Mouse (Mus musculus): Measurements from ENCODE around the gene Zfand3.
A peak's percentile ranks its signal among the peaks of the same experiment; 100 is the strongest.

The Zfand3 gene

DNA sequence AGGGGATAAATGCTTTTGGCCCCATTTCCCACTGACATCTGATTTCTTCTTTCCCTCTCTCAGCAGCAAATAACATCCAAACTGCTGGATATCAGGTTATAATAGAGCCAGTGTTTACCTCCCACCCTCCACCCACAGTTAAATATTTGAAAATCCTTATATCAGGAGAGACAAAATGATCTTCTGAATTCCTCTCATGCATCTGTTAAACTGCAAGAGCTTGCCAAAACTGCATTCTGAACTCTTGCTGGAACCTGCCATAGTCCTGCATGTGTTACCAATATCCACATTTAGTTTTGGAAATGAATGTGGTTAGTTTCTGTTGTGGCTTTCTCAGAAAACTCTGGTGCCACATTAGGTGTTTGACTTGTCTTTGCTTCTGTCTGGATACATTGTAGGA lies 97.3 kb downstream of the Zfand3 start:
- DNase-seq (ENCODE audit: low read depth, low spot score) = no peak

DNA sequence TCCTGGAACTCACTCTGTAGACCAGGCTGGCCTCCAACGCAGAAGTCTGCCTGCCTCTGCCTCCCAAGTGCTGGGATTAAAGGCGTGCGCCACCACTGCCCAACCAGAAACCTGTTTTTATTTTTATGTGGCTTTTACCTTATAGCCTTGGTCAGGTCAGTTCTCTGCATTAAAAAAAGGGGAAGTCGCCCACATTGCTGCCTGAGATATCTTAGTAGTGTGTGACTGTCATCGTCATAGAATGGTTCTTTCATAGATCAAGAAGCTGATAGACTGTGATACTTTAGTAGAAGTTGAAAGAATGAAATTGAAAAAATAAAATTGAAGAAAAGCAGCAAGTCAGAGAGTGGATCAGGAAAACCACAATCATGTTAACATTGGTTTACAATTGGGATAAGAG lies 98.5 kb downstream of the Zfand3 start:
- DNase-seq (ENCODE audit: low read depth, low spot score) = no peak

DNA sequence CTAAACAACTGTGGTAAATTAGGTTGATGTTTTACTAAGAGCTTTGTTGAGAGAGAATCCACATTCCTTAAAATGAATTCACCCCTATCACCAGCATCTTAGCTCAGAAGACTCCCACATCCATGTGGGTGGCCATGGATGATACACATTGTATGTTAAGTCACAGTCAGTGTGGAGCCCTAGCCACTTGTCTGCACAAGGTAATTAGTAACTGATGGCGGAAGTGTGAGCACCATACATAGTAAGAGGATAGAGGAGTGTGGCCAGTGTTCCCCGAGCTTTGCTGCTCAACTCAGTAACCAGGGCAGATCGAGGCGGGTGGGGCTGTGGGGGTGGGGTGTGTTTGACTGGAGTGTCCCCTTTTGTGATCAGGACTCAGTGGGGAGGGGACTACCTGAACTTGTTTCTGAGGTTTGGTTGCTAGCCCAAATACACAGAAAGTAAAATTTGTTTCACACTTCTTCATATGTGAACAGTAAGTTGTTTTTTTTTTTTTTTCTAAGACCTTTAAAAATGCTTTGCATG lies 99.2 kb downstream of the Zfand3 start:
- DNase-seq (ENCODE audit: low read depth, low spot score) = no peak

DNA sequence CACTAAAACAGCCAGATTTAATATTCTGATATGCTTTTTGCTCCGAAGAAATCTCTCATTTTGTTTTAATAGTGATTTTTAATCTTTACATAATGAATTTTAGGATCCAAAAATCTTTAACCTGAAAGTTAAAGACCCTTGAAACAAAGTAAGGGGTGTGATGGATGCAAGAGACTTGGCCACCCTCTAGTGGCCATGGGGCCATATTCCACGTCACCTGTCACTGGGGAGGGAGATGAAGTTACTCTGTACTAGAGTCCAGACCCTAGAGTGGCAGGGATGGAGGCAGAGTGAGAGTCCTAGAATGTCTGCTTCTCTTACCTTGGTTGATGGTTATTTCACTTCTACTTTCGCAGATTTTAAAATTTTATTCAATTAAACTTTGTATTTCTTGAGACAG lies 100.8 kb downstream of the Zfand3 start:
- peak; percentile 39 for DNase-seq (ENCODE audit: low read depth, low spot score)

DNA sequence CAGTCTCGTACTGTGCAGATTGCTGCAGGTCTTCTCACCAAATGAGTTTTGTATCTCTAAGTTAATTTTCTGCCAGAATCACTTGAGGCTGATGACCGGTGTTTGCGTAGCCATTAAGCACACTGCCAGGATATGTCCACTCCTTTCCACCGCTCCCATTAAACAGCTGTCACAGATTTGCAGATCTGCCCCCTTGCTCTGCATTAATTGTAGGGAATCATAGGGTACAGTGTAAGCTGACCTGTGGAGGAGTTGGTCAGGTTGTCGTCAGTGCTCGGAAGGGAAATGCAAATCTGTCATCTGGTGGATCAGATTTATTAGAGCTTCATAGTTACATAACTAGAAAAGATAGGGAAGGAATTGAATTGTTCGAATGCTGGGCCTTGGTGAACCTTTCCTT lies 106.1 kb downstream of the Zfand3 start:
- no peak for DNase-seq (ENCODE audit: low read depth, low spot score)

DNA sequence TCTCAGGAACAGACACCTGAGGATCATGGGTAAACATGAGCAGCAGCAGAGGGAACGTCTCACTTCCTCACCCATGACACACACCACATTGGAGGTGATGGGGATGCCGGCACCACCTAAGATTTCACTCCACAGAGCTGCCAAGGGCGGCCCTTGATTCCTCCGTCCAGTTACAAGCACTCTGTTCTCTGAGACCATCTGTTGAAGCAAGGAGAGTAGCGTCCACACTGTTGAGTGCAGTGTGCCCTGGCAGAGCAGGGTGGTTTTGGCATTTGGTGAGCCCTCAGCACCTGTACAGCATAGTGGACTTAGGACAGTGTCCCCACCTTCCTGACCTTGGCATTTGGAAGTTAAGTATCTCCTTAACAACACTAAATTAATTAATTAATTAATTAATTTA lies 107.0 kb downstream of the Zfand3 start:
- no peak for DNase-seq (ENCODE audit: low read depth, low spot score)

DNA sequence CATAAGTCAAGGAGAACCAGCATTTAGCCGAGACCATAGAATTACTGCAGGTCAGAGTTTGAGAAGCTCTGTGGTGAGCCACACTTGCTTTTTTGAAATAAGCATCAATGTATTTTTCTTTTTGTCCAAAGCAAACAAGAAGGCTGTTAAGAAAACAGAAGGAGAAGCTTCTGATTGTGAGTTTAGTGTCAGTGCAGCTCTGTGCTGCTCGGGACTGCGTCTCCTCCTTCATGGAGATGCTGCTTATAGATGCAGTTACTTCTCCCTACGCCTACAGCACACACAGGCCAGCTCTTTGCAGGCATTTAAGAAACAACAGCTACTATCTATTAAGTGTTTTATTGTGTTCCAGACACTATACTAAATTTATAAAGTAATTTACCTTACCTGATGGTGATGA lies 107.5 kb downstream of the Zfand3 start:
- no peak for DNase-seq (ENCODE audit: low read depth, low spot score)

DNA sequence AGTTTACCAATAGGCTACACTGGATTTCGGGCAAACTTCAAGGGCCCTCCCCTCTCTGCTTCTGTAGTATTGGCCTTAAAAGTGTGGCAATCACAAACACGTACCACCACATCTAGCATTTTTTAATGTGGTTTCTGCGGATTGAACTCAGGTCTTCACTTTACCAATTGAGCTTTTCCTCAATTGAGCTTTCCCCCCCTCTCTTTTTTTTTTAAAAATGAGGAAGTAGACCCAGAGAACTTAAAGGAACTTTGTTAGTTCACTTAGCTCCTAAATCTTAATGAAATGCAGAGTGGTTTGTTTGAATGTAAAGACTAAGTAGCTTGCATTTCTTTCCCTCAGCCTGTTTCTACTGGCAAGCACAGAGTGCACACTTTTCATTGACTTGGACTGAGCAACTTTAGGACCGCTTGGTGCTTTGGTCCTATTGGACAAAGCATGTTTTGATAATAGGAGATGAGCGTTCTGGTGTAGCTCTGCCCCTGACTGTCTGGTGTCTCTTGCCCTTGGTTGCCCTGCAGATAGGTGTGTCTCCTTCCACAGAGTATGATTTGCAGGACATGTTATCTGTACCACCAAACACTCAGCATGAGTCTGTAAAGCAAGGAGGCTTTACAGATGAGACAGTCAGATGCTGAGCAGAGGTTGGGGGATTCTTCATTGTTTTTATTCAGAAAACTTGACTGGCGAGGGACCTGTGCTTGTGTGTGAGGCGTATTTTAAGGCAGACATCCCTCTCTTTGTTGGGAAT lies 108.2 kb downstream of the Zfand3 start:
- DNase-seq (ENCODE audit: low read depth, low spot score) = no peak

DNA sequence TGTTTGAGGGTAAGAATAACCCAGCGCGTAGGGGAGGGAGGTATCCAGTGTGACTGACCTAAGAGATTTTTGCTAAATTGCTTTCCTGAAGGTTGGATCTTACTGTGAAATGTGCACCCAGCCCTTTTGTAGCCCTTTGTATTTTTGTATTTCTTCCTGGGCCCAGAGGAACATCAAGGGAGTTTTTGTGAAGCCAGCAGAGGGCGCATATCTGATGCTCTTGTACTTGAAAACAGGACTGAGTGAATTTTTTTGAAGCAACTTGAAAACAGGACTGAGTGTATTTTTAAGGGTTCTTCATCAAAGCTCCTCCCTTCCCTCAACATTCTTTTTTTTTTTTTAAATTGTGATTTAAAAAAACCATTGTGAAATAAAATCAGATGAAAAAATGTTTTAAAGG lies 110.2 kb downstream of the Zfand3 start:
- peak; percentile 72 for DNase-seq (ENCODE audit: low read depth, low spot score)

DNA sequence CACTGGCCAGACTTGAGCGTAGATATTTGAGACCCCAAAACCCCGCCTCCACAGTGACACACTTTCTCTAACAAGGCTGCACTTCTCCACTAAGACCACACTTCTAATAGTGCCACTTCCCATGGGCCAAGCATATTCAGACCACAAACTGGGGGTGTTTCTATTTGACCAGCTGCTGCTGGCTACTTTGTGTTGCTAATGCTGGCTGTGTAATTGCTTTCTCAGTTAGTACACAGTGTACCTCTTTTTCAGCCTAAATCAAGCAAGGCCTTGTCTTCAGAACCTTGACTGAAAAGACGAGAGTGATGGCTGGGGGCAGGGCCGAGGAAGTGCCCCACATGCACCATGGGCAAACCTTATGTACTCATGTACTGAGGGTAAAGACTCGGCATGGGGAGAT lies 111.7 kb downstream of the Zfand3 start:
- no peak for DNase-seq (ENCODE audit: low read depth, low spot score)

DNA sequence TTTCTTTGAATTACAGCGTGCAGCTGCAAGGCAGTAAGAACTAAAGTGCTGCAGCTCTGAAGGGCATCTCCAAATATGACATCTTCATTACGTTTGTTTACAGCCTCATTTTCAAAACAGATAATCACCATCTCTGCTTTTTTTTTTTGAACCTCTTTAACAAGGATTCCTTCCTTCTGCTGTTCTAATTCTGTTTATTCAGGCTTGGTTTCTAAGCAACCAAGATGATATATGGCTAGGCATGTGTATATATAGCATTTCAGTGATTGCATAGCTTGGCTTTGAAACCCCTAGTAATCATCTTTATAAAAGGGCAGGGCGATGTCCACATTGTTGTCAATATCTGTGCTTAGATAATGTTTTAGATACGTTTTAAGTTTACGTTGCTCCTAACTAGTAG lies 113.5 kb downstream of the Zfand3 start:
- DNase-seq (ENCODE audit: low read depth, low spot score) = no peak

DNA sequence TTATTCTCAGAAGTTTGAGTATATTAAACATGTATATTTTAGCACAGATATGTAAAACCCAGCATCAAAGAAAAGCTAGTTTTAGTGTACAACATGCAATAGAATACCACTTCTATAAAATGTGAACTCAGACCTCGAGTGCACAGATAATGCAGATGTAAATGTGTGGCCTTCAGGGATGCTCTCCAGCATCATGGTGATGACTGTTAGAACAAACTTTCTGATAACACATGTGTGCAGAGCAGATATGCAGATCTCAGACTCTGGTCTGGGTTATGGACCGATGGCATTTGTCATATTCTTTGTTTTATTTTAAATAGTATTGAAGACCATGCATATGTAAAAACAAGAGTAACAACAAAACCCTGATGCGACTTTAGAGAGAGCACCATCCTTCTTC lies 117.7 kb downstream of the Zfand3 start:
- DNase-seq (ENCODE audit: low read depth, low spot score) = no peak

DNA sequence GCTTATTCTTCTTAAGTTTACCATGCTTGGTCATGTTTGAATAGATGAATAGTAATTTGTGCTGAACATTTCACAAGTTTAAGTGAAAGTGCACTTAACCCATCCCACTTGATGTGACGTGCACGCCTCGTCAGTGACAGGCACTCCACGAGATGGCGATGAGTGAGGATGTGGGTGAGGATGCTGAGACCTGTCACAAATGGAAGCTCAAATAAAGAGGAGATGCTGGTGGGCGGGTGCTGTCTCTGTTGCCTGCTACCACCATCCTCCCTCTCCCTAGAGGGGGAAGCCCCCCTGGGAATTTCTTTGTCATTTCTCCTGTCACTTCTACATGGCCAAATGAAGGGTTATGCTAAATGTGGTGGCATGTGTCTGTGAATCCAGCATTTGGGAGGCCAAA lies 123.9 kb downstream of the Zfand3 start:
- peak; percentile 62 for DNase-seq (ENCODE audit: low read depth, low spot score)

DNA sequence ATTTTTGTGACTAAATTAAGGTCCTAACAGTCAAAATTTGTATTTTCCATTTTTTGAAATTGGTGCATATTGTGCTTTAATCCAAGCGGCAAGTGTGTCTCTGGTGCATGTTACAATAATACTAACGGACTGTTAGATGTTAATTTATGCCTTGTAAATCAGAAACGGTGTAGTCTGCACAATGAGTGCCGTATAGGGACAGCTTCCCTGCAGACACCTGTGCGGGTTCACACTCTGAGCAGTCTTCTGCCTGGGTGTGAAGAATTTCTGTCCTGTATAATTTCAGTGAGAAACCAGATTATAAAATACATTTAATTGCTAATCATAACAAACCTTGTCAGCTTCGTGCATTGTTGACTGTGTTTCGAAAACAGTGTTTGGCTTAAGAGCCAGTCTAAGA lies 124.7 kb downstream of the Zfand3 start:
- no peak for DNase-seq (ENCODE audit: low read depth, low spot score)

DNA sequence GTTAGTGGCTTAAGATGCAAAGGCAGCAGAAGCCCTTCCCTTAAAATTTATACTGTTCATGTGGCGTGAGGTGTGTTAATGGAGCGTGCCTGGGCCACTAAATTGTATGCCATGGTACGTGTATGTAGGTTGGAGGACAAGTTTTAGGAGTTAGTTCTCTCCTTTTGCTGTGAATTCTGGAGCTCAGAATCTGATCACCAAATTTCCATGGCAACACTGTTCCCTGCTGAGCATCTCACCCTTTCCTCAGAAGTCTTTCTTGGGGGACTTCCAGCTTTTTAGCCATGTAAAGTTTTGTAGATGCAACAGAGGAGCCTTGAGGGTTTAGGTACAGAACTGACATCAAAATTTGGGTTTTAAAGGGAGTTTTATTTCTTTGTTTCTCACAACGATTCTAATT lies 125.8 kb downstream of the Zfand3 start:
- no peak for DNase-seq (ENCODE audit: low read depth, low spot score)

DNA sequence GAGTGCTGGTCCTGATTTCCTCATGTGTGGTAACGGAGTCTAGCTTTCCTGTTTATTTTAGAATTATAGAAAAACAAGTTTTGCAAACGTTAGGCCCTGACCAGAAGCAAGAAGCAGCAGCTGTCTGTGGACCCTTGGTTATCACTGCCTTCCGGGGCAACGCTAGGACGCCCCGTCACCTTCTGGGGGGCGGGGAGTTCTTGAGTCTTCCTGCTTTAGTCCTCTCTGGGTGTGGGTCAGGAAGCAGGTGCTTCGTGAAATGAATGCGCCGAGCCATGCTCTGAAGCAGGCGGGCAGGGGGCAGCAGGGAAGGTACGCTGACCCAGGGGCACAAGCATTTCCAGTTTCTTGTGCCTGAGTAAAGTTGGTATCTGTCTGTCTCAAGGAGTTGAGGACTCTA lies 129.1 kb downstream of the Zfand3 start:
- peak; percentile 39 for DNase-seq (ENCODE audit: low read depth, low spot score)

DNA sequence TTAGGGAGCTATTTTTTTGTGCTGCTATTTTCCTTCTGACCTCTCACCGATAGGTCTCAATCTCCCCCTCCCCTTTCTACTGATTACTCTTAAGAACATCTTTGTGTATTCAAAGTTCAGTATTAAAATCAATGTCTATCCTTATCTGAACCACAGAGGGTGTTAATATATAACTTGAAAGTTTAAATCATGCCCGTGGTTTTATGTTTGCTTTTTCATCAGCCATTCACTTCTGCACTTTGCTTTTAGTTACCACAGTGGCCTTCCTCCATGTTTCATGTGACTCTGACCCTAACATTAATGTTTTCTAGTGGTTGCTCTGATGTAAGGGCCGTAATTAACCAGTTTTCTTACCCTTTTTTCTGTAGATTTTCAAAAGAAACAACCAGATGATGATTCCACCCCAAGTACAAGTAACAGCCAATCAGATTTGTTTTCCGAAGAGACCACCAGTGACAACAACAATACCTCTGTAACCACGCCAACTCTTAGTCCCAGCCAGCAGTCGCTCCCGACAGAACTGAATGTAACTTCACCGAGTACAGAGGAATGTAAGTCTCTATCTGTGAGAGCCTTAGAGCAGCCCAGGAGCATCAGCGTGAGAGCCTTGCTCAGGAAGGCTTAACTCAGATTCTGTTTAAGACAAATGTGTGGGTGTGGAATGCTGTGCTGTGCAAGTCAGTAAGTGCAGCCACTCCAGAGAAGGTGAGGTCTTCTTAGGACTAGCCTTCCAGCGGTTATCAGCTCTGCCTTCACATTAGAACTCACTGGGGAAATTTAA lies 130.6 kb downstream of the Zfand3 start:
- no peak for DNase-seq (ENCODE audit: low read depth, low spot score)

DNA sequence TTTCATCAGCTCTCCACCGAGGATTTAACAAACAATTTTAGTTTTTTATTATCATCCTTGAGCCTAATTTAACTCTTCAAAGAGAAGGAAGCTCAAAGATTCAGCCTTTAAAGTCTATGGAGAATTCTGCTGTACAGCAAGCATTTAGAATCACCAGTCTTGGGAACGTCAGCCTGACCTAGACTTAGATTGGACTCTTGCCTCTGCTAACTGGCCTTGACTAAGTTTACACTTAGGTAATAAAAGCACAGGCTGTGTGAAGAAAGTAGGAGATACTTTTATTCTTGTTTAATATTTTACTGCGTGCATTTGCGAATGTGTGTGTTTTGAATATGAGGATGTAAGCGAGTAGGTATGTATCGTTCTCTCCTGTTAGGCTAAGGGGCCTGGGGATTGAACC lies 131.4 kb downstream of the Zfand3 start:
- DNase-seq (ENCODE audit: low read depth, low spot score) = no peak

DNA sequence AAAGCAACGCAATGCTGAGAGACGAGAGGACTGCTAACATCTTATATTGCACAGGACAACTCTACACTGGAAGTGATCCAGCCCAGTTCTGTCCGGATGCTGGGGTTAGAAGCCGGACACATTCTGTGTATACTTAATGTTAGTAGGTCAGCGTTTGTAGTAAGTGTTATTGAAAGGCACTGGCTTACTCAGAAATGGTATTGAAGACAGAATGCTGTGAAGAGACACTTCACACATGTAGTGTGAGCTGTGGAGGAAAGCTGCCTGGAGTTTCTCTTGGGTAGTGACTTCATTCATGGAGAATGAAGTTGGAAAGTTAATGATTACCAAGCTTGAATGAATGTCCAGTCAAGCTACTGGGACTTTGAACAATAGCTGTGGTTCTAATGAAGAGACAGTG lies 132.2 kb downstream of the Zfand3 start:
- no peak for DNase-seq (ENCODE audit: low read depth, low spot score)

DNA sequence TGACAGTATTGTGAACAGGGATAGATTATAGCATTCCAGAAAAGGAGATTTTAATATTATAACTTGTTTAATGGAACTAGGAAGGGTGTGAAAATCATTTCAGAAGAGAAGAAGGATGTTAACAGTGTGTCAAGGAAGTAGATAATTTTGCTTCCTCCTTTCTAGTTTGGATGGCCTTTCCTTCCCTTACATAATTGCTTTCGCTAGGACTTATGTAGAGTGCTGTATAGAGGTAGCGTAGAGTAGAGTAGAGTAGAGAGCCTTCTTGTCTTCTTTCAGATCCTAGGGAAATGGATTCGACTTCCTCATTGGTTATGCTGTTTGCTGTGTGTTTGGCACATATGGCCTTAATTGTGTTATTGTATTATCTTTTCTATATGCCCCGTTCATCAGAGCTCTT lies 132.6 kb downstream of the Zfand3 start:
- no peak for DNase-seq (ENCODE audit: low read depth, low spot score)

DNA sequence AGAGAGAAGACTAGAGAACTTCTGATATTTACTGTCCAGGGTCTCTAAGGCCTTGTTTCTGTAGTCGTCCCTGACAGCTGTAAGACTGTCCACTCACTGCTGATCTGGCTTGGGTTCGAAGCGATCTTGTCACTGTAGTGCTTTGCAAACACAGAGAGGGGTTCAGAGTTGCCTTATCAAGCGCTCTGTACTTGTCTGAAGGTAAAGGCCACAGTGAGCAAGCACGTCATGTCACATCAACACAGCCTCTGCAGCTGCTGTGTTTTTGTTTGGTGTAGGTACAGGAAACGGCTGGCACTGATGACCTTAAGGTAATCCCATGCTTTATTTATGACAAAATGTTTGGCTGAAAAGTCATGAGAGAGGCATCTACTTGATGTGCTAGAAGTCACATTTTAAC lies 139.6 kb downstream of the Zfand3 start:
- DNase-seq (ENCODE audit: low read depth, low spot score) = no peak

DNA sequence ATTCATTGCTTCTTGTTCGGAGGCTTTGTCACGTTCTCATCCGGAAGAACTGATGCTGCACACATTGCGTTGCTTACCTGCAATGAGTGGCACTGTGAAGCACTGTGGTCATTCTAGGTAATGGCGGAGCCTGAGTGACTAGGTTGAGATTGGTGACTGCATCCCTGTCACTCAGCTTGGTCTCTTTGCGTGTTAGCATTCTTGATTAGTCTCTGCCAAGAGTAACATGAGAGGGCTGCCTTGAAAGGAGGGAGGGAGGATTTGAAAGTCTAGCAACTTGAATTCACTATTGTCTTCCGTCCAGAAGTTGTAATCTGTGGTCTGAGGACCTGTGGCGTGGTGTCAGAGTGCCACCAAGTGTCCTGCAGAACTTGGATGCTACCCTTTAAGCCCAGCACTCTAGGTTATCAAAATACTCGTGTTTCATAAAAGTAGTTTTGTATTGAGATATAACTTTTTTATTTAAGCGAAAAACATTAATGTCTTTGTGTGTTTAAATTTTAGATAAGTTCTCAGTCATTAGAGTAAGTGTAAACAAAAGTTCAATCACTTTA lies 141.1 kb downstream of the Zfand3 start:
- no peak for DNase-seq (ENCODE audit: low read depth, low spot score)

DNA sequence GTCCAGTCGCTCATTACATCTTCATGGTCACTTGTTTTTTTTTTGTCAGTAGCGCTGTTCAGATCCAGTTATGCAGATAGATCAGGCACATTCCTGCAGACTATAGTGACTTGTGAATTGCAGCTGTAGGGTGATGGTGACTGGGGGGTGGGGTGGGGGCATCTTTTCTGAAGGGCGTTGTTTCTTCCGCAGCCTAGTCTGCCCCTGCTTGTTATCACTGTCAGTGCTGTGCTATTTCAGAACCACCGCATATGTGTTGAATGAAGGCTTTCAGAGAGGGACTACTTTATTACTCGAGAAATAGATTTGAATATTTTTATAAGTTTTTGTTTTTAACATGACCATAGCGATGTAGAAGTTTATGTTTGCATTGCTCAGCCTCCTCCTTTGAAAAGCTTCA lies 142.0 kb downstream of the Zfand3 start:
- no peak for DNase-seq (ENCODE audit: low read depth, low spot score)

Data from CD4-positive, CD25-positive, alpha-beta regulatory T cell, adult 2 months (primary cell).